Mouse (Mus musculus): ENCODE results near the gene Stk32b.

GRCm38 (mm10) chr5:37642486-37642885, 74.5 kb downstream of the Stk32b start:
- TF ChIP-seq CTCF (IDR thresholded peaks at IDR 0.05; ENCODE audit: extremely low read depth, insufficient read depth, low read length) (no peak), POLR2A (IDR thresholded peaks at IDR 0.05; ENCODE audit: extremely low read depth, insufficient read depth, low read length) (no peak)

Data from cortical plate, adult 2 months (tissue).